Mouse (Mus musculus) intestine, embryonic 14.5 days (tissue): ENCODE measurements around the gene Nup93. TPM values are rescaled to one million over a fixed set of nuclear protein-coding genes. Genes with fewer than 3 reads are reported as not detected.

Experiments
- ATAC-seq: fragments of 200-750 bp; cut with Nextera tagmentation; replicated peaks from 2 replicates; pipeline ENCODE4 v1.8.0; 2017; ENCODE audit warnings: low read depth, moderate number of reproducible peaks, moderate TSS enrichment, moderate library complexity; ENCODE audit not compliant: low FRiP score, low TSS enrichment
- DNase-seq: peaks from one replicate; pipeline ENCODE4 v3.0.0-alpha.2; 2018; ENCODE audit warnings: low spot score
- H3K27ac ChIP-seq: fragments of 300-500 bp; sonication (generic); 2 replicates; pipeline ENCODE4 v1.5.1; 2014; ENCODE audit warnings: low read depth, mild to moderate bottlenecking, control low read depth
- H3K27me3 ChIP-seq: fragments of 300-500 bp; sonication (generic); replicated peaks from 2 replicates; pipeline ENCODE4 v1.6.1; 2014; ENCODE audit warnings: low read length, control low read depth; ENCODE audit not compliant: control insufficient read depth, insufficient read depth
- H3K36me3 ChIP-seq: fragments of 300-500 bp; sonication (generic); 2 replicates; pipeline ENCODE4 v1.6.1; 2014; ENCODE audit warnings: low read length, control low read depth; ENCODE audit not compliant: control insufficient read depth, insufficient read depth
- H3K4me1 ChIP-seq: fragments of 300-500 bp; sonication (generic); replicated peaks from 2 replicates; pipeline ENCODE4 v1.6.1; 2014; ENCODE audit warnings: low read length, control low read depth, mixed read lengths; ENCODE audit not compliant: control insufficient read depth, insufficient read depth
- H3K4me2 ChIP-seq: fragments of 300-500 bp; sonication (generic); 2 replicates; pipeline ENCODE4 v1.6.1; 2014; ENCODE audit warnings: low read length
- H3K4me3 ChIP-seq: fragments of 300-500 bp; sonication (generic); 2 replicates; pipeline ENCODE4 v1.5.1; 2014; ENCODE audit warnings: low read depth, low read length, control low read depth, mixed read lengths
- H3K9ac ChIP-seq: fragments of 300-500 bp; sonication (generic); 2 replicates; pipeline ENCODE4 v1.6.1; 2014; ENCODE audit warnings: mild to moderate bottlenecking, low read length
- H3K9me3 ChIP-seq: fragments of 300-500 bp; sonication (generic); 2 replicates; pipeline ENCODE4 v1.6.1; 2016; ENCODE audit warnings: low read length, control low read depth; ENCODE audit not compliant: control insufficient read depth
- WGBS: fragments of 180-500 bp; shearing (Covaris S2); extraction: QIAGEN DNeasy Blood & Tissue Kit; methylation state at CpG from one replicate; pipeline ENCODE4 v1.1.7; 2014; 5-methylcytosine and 5-hydroxymethylcytosine counted together
- polyA plus RNA-seq: library from polyadenylated mRNA; unstranded; fragments of >200 nt; fragmentation: Nextera tagmentation; extraction: Ambion mirVana; gene quantifications from 2 replicates; pipeline ENCODE4 v1.2.1, GENCODE M21; 2014

The Nup93 gene
- polyA plus RNA-seq, 1 experiment from 2014 or later = 90.0 TPM

GRCm38 (mm10) chr8:94348425-94348824 is 134.1 kb downstream of the Nup93 start:
- ATAC-seq (no peak), DNase-seq (no peak)
- Histone ChIP-seq H3K9ac (no peak overlapping the region), H3K4me2 (no peak overlapping the region), H3K27ac (no peak overlapping the region), H3K36me3 (no peaks in the 10 kb centered on the region), H3K27me3 (no peaks in the 10 kb centered on the region), H3K9me3 (no peaks in the 10 kb centered on the region), H3K4me3 (no peak overlapping the region), H3K4me1 (no peaks in the 10 kb centered on the region)
- WGBS = 63% methylated on average over 9 of the region's 9 CpGs

- ATAC-seq (no peak), DNase-seq (peak; percentile 51)
- Histone ChIP-seq H3K27ac (no peak overlapping the region), H3K9ac (no peak overlapping the region), H3K9me3 (no peaks in the 10 kb centered on the region), H3K4me2 (no peak overlapping the region), H3K4me1 (no peaks in the 10 kb centered on the region), H3K36me3 (no peaks in the 10 kb centered on the region), H3K4me3 (no peak overlapping the region), H3K27me3 (no peaks in the 10 kb centered on the region)
- 67% methylated on average over 7 of the region's 7 CpGs for WGBS
Observed at GRCm38 (mm10) chr8:94354069-94354531, 139.7 kb downstream of the Nup93 start.

- 57% methylated on average over 4 of the region's 4 CpGs for whole genome bisulfite sequencing
- no peak overlapping the region for H3K4me3 ChIP-seq
- H3K4me1 ChIP-seq = no peaks in the 10 kb centered on the region
- no peaks in the 10 kb centered on the region for H3K9me3 ChIP-seq
- no peak for DNase-seq
- no peak overlapping the region for H3K27ac ChIP-seq
- no peak for ATAC-seq
- H3K36me3 ChIP-seq = no peaks in the 10 kb centered on the region
- H3K9ac ChIP-seq = no peak overlapping the region
- H3K4me2 ChIP-seq = no peak overlapping the region
- no peaks in the 10 kb centered on the region for H3K27me3 ChIP-seq
Observed at GRCm38 (mm10) chr8:94354571-94354970, 140.2 kb downstream of the Nup93 start.

GRCm38 (mm10) chr8:94357220-94357619 is 142.9 kb downstream of the Nup93 start:
- WGBS = 77% methylated on average over 6 of the region's 6 CpGs
- no peak for ATAC-seq

GRCm38 (mm10) chr8:94358541-94358940 is 144.2 kb downstream of the Nup93 start:
- no peak for ATAC-seq
- no peak overlapping the region for H3K4me2 ChIP-seq
- H3K36me3 ChIP-seq = no peaks in the 10 kb centered on the region
- peaks cover 5% of the 10 kb centered on the region; the same call in 1 of the 2 replicates for H3K4me1 ChIP-seq
- no peak overlapping the region for H3K4me3 ChIP-seq
- H3K27me3 ChIP-seq = no peaks in the 10 kb centered on the region
- no peaks in the 10 kb centered on the region for H3K9me3 ChIP-seq
- no peak for DNase-seq
- WGBS = 62% methylated on average over 5 of the region's 5 CpGs
- H3K27ac ChIP-seq = no peak overlapping the region
- no peak overlapping the region for H3K9ac ChIP-seq

More at GRCm38 (mm10) chr8:94357220-94357619, 142.9 kb downstream of the Nup93 start:
- Histone ChIP-seq H3K4me3 (no peak overlapping the region), H3K9me3 (no peaks in the 10 kb centered on the region), H3K27me3 (no peaks in the 10 kb centered on the region), H3K27ac (no peak overlapping the region), H3K4me1 (no peaks in the 10 kb centered on the region), H3K9ac (no peak overlapping the region), H3K36me3 (no peaks in the 10 kb centered on the region), H3K4me2 (no peak overlapping the region)
- DNase-seq = no peak

- Histone ChIP-seq H3K27ac (no peak overlapping the region), H3K9me3 (no peaks in the 10 kb centered on the region), H3K4me1 (peaks cover 5% of the 10 kb centered on the region; the same call in 1 of the 2 replicates), H3K27me3 (no peaks in the 10 kb centered on the region), H3K4me2 (no peak overlapping the region), H3K36me3 (no peaks in the 10 kb centered on the region), H3K4me3 (no peak overlapping the region), H3K9ac (no peak overlapping the region)
- no peak for DNase-seq
- ATAC-seq = no peak
- WGBS = 80% methylated on average over 6 of the region's 6 CpGs
Observed at GRCm38 (mm10) chr8:94361774-94362431, 147.5 kb downstream of the Nup93 start.

- ATAC-seq (0 out of 2 replicates have a peak, but pooled peaks have one; percentile 47), DNase-seq (no peak)
- H3K27ac ChIP-seq = no peak overlapping the region
- no peaks in the 10 kb centered on the region for H3K9me3 ChIP-seq
- no peaks in the 10 kb centered on the region for H3K27me3 ChIP-seq
- WGBS = 76% methylated on average over 7 of the region's 7 CpGs
- no peak overlapping the region for H3K9ac ChIP-seq
- no peak overlapping the region for H3K4me3 ChIP-seq
- no peak overlapping the region for H3K4me2 ChIP-seq
- H3K4me1 ChIP-seq = peaks cover 5% of the 10 kb centered on the region; the same call in 1 of the 2 replicates
- no peaks in the 10 kb centered on the region for H3K36me3 ChIP-seq
Observed at GRCm38 (mm10) chr8:94362607-94363239, 148.4 kb downstream of the Nup93 start.

GRCm38 (mm10) chr8:94363288-94363688 is 148.9 kb downstream of the Nup93 start:
- no peaks in the 10 kb centered on the region for H3K9me3 ChIP-seq
- no peak overlapping the region for H3K27ac ChIP-seq
- H3K36me3 ChIP-seq = no peaks in the 10 kb centered on the region
- peaks cover 5% of the 10 kb centered on the region; the same call in 1 of the 2 replicates for H3K4me1 ChIP-seq
- ATAC-seq = peak; percentile 60; the same call in 1 of the 2 replicates
- H3K4me3 ChIP-seq = no peak overlapping the region
- no peak for DNase-seq
- 50% methylated on average over 4 of the region's 4 CpGs for WGBS
- no peaks in the 10 kb centered on the region for H3K27me3 ChIP-seq
- no peak overlapping the region for H3K9ac ChIP-seq
- H3K4me2 ChIP-seq = no peak overlapping the region
